Mouse (Mus musculus) Muller cell, postnatal 12 days (primary cell): Measurements from ENCODE around the gene Usp43.

Experiments used
- DNase-seq: peaks from one replicate; pipeline ENCODE4 v3.0.0-alpha.2; 2015; ENCODE audit errors: inconsistent ontology term

Gene Usp43

DNA sequence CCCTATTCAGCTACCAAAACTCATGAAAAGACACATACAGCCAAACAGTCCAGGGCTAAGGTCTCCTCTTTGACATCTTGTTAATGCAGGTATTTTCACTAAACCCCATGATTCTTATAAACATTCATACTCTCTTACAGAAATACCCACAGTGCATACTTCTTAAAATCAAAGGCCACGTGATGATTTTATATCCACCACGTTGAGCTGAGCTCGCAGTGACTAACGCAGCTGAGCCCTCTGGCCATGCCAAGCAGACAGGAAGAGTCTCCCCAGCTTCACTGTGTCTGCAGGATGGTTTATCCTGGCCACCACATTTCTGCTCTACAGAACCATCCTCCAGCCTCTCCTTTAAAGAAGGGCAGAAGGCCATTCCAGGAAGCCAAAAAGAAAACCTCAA lies 18.2 kb downstream of the Usp43 start:
- DNase-seq, result no peak

DNA sequence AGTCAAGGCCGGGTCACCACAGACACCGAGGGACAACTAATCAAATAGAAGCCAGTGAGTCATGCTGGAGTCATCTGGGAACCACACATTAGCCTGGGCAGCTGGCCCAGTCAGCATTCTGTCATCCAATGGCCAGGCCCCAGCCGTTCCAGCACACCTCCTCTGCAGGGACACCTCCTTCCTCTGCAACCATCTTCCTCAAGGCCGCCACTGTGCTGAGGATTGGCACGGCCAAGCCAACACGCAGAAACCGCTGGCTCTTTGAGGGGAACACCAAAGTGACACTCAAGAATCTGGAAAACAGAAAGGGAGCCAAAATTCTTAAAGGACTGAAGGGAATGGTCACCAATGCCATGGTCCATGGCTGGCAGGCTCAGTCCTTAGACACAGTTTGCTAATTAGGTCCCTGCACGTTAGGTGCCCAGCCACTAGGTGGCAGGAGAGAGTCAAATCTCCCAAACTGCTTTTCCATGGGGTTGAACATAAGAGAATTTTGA lies 24.8 kb downstream of the Usp43 start:
- DNase-seq, result peak; percentile 96

DNA sequence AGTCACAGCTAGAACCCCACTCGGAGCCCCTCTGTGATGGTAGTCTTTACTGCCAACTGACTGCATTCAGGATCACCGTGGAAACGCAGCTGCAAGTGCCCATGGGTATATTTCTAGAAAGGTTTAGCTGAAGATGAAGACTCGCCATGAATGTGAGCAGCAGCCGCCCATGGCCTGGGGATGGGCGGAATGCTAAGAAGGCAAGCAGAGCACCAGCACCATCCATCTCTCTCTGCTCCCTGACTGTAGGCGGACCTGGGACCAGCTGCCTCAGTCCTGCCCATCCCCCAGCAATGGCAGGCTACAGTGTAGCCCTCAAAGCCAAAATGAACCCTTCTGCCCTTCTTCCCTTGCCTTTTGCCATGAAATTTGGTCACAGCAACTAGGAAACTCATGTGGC lies 26.3 kb downstream of the Usp43 start:
- DNase-seq, result no peak

DNA sequence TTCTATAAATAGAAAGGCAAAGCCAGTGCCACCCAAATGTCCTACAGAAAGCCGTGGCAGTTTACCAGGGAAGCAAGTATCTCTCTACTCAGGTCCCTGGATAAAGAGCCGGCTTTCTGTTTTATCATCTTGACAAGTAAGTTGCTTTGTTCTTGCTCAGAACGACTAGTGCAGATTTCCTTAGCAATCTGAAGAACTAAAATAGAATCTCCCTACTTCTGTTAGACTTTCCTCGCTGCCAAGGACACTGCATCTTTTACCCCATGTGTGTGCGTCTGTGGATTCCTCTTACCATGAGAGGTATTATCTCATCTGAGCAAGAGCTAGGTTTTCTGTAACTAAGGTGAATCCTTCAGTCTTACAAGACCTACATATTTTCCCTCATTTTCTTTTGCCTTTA lies 33.4 kb downstream of the Usp43 start:
- no peak for DNase-seq

DNA sequence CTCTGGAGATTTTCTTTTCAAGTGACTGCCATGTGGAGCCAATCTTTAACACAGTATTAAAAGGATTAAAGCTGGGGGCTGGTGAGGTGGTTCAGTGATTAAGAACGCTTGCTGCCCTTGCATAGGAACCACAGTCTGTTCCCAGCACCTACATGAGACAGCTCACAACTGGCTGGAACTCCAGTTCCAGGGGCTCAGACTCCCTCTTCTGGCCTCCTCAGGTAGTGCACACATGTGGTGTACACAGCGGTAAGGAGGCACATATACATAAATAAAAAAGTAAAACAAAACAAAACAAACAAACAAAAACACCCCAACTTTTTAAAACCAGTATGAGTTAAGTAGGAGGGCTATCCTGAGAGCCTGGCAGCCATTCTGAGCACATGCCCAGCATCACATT lies 36.0 kb downstream of the Usp43 start:
- no peak for DNase-seq

DNA sequence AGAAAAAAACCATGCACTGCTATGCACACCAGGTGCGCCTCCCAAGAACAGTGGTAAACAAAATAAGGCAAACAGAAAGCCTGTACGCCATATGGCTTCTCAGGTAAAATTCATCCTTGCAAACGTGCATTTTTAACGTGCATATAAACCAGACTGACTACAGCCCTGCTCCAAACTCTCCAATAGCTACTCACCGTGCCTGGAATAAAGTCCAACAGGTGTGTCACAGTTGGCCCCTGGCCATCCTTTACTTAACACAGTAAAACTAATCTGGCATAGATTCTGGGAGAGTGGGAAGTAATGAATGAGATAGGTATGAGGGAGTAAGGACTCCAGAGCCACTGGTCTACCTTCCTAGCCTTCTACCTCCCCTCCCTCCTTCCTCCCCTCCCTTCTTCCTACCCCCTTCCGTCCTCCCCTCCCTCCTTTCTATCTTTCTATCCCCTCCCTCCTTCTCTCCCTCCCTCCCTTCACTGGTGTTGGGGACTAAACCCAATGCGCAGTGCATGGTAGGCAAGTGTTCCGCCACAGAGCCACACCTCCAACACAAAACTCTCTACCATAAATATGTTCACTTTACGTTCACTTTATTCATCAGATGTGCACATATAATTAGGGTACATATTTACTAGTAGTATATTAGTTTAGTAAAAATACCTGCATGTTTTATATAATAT lies 56.3 kb downstream of the Usp43 start:
- DNase-seq, result no peak

DNA sequence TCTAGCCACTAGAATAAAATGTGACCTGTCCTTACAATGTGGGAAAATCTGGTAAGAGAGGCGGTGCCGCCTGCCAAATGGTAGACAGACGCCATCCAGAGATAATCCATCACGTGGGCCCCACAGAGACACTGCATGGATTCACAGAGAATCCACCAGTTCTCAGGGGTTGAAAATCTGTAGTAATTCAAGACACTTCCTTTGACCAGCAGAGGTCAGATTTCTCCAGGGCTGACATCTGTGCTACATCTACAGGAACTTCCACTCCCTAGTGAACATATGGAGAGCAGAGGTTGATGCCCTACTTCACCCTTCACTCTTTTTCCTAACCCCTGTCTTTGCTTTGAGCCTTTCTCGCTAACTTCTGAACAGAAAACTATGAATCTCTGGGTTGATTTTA lies 56.9 kb downstream of the Usp43 start:
- DNase-seq, result peak; percentile 6

DNA sequence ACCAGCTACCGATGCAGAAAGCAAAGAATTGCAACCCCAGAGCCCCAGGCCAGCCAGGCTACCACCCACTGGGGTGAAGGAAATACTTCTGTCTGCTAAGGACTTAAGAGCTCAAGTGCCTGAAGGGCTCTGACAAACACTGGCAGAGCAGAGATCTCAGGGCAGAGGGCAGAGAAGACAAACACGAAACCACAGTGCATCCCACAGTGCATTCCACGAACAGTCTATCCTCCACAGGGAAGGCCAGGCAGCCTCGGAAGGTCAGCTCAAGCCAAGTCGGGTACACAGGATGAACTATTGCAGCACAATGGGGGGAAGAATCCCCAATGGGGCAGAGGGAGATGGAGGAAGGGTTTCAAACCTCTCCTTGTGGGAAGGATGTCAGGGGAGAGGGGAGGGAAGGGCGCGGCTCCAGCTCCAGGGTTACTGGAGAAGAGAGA lies 60.5 kb downstream of the Usp43 start:
- DNase-seq, result peak; percentile 65

DNA sequence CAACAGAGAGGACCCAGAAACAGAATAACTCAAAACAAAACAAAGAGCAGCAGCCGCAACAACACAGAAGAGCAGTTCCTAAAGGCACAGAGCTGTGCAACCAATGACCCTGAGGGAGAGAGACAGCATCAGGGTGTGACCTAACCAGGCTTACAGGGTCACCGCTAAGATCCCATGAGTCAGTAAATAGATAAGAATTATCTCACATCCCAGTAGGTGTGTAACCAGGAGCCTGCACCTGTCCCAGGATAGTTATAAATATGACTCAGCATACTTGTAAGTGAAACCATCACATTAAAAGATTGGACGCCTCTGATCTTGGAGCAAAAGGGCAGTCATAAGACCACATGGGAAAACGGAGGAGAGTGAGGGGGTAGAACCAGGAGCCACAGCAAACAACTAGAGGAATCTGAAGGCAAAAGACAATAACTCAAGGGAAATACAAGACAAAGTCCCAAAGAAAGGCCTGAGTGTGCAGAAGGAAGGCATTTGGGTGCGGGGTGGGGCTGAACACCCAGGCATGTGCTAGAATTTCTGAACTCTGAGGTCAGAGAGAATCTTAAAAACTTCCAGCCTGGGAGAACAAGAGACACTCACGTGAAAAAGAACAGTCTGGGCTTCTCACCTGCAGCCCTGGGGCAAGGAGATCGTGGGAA lies 61.1 kb downstream of the Usp43 start:
- DNase-seq, result no peak

DNA sequence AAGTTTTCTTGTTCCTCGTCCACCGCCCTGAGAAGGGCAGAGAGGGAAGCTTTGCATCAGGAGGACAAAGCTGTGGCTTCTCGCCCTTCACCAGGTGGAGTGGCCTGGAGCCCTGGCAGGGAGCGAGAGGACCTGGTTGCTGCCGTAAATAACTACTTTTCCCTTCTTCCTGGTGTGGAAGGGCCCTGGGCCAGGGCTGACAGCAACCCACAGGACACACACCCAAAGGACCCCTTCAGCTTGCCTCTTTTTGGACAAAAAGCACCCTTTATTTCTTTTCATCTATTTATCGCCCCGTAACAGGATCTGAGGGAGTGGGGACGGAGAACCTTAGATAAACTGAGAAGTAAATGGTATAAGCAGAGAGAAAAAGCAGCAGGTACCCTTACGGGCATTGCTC lies 63.4 kb downstream of the Usp43 start:
- DNase-seq, result no peak

DNA sequence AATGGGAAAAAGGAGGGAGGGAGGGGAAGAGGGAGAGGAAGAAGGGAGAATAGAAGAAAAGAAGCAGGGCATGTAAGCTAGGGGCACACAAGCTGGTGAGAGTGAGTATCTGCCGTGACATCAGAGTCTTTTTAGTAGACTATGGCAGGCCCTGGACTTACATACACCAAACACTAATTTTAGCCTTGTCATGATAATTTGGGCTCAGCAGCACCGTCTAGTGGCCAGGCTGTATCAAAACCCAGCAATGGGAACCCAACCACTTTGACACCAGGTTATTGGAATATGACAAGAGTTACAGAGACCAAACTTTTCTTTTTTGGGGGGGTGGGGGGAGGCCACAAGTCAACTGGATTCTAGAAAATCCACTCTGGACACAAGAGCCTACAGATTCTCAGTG lies 66.9 kb downstream of the Usp43 start:
- no peak for DNase-seq

DNA sequence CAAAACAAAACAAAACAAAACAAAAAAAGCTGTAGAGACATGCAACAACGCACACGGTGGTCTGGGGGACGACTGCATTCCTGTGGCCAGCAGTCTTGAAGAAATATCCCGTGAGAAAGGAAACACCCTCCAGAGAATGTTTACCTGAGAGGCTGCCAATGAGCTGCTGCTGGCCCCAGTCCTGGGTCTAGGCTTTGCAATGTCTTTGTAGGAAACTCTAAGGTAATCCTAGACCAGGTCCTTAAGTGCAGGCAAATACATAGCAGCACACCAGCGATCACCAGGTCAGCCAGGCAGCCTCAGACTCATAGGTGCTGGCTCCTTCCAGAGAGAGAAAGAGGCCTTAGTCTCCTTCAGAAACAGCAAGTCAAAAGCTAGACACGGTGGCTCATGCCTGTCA lies 68.0 kb downstream of the Usp43 start:
- DNase-seq, result peak; percentile 7

DNA sequence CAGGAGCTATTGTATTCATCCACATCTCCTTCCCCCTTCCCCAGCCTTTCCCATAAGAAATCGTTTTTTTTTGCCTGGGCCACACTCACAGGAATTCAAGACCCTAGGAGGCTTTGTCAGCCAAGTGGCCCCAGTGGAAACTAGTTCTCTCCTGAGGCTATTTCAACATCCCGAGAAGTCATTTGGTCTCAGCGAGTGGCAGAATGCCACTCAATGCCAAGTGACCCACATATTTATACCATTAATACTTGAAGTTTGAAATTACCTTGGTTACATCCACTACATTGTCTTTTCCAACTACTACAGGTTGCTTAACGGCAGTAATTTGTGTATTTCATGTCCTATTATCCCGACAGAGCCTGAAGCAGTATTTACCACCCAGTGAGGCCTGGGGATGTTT lies 70.2 kb downstream of the Usp43 start:
- no peak for DNase-seq

DNA sequence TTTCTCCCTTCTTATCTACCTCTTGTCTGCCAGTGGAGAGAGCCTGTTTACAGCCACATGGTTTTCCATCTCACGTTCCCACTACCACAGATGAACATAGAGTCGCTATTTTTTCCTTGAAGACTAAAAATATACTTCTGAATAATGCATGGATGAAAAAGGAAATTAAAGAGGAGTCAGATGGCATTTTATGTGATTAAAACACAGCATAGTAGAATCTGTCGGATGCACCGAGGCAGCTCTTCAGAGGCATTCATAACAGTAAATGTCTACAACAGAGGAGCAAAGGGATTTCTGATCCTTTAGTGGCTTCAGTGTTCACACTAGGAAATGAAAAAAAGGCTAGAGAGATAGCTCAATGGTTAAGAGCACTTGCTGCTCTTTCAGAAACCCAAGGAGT lies 76.8 kb downstream of the Usp43 start:
- no peak for DNase-seq

DNA sequence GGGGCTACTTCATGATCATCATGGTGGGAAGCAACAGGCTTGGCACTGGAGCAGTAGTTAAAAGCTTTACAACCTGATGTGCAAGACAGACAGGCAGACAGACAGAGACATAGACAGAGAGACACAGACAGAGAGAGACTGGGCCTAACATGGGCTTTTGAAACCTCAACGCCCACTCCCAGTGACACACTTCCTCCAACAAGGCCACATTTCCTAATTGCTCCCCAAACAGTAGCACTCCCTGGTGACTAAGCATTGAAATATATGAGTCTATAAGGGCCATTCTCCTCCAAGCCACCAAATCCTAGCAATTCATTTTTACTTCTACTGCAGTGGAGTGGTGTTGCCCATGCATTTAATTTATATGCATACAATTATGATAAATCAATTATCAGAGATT lies 82.1 kb downstream of the Usp43 start:
- DNase-seq, result peak; percentile 30

DNA sequence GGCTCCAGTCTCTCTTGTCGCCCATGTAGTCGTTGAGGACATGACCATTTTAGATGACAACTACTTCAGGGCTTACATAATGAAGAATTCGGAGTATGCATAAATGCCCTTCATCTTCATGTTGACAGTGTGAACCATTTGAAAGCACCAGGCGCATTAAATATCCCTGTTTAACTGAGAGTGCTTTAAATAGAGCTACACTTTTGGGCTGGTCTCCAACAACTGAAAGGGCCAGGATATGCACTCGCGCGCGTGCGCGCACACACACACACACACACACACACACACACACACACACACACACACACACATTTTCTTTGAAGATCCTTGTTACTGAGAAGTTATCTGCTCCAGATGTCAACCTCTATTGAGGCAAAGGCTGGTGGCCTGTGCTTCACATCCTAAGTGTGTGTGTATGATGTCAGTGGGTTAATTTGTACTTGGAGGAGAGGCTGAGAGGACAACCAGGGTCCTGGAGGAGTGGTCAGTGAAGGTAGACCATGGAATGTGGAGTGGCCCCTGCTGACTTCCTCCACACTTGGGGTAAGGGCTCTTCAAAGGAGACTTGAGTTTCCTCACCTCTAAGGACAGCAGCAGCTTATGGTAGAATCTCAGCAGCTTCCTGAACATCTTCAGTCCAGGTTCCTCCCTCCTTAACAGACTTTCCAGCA lies 86.4 kb downstream of the Usp43 start:
- DNase-seq, result no peak

DNA sequence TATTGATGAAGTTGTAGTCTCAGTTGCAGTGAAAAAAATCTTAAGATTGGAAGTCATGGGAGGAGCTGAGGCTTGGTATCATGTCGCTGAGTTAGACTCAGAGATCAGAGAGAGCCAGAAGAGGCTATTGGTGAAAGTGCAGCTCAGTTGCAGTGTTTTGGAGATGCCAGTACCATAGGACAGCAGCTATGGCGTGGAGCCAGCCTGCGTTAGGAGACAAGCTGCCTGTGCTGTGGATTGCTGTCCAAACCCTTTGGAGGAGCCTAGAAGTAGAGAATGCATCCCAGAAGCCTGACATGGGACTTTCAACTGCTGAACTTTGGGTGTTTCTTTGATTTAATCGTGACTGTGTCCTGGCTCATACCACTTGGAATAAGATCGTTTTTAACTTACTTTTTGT lies 90.1 kb downstream of the Usp43 start:
- DNase-seq, result no peak

DNA sequence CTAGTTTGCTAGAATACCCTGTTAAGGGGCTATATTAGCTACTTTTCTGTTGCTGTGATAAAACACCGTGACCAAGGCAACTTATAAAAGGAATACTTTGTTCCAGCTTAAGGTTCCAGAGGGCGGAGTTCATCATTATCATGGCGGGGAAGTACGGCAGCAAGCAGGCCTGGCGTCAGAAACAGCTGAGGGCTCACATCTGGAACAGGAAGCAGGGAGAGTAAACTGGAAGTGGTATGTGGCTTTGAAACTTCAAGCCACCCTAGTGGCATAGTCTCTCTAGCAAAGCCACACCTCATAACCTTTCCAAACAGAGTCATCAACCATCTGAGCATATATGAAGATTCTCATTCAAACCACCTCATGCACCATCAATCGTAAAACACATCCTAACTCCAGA lies 92.4 kb downstream of the Usp43 start:
- DNase-seq, result no peak

DNA sequence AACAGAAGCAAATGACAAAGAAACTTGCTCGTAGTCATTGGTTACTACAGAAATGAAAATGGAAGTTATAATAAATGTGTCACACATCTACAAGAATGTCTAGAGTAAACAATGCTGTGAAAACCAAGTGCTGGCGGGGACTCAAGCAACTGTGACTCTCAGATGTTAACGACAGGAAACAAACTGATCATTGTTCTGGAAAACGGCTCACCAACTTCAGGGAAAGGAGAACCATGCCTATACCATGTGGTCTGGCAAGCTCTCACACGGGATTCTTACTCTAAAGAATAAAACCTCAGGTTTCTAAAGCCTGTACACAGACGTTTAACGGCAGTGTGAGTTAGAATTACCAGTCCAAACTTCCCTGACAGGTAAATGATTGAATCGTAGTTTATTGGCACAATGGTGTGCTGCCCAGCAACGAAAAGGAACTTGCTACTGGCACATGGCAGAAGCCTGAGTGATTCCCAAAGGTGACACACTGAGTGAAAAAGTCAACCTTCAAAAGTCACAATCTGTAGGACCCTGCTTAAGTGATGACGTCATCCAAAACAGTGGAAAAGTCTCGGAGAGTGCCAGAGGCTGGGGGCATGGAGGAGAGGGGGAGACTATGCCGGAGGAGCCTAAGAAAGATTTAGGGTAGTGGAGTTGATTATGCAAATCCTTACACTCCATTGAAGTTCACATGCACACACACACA lies 93.4 kb downstream of the Usp43 start:
- DNase-seq, result peak; percentile 74

DNA sequence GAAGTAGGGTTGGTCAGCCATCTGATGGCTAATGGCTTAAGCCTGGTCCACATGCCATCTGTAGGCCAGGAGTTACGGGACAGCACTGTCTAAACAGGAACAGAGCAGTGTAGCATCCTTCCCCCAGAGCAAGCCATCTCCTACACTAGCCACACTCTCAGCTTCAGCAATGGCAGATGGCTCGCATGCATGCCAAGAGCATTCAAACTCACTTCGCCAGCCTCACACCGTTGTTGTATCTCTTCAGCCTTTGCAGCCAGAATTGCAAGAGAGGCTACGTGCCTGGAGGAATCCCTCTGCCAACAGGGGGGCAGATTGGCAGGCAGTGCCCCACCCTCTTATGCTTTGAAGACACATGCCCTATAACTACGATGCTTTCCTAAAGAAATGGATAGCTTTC lies 100.4 kb downstream of the Usp43 start:
- no peak for DNase-seq

DNA sequence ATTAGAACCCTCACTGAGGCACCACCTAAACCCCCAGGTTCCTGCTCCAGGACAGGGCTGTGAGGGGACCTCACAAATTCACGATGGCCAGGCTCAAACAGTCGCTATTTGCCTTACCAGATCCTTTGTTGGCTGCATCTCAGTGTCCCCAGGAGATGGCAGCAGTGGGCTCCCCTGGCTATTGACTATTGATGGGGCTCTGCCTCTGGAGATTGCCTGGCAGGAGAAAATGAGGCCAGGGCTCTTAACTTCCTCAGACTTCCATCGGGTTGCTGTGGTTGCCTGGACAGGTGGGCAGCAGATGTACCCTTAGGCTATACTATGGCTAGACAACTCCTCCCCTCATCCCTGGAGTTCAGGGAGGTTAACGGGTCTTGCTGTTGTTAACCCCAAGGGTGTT lies 101.7 kb downstream of the Usp43 start:
- DNase-seq, result peak; percentile 48

DNA sequence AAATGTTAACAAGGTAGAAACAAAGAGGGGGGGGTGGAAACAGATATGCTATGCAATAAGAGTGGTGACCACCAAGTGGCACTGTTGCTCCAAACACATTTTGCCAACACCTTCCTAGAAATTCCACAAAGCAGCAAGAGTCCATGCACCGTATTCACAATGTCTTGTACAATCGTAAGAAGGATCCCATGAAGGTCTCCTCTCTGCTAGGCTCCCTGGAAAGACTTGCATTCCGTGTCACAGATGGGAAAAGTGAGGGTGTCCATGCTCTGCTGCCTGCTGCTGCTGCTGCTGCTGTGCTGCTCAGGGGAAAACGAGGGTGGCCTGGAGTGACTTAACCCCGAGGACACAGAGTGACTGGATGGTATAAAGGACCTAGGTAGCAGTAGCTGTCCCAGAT lies 102.3 kb downstream of the Usp43 start:
- peak; percentile 51 for DNase-seq
